Mouse (Mus musculus): ENCODE results near the gene Jak2.

DNA sequence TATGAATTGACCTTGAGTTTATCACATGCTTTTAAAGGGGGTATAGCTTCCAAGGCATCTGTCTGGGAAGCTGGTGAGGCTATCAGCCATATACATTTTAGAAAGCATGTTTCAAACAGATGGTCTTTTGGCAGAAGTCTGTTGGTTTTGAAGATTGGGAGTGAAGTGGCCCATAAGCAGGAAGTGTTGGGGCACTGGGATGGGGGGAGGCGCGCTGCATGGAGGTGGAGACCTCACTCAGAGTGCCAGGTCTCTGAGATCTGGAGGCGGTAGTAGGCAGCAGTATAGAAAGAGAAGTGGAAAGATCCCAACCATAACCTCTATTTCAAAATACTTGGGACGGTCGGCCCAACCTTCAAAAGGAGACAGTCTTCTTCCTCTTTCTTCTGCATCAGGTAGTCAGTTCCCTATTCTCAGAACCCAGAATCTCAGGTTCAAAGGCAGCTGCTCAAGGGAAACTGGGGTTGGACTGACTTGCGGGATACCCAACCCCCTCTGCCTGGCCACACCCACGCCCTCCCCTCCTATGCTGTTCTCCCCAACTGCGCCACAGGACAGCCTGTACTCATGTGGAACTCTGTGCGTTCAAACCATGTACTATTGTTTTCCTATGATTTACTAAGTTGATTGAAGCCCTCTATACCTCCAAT lies 23.6 kb upstream of the Jak2 start:
- TF ChIP-seq GATA1 (IDR thresholded peaks at IDR 0.05; ENCODE audit: low read length) (no peak), TAL1 (IDR thresholded peaks at IDR 0.05; ENCODE audit: low read length) (no peak)
